ENCODE assay signal across 15 mouse cellular contexts in genomic region chr10:120066319-120066718, GRCm38 (mm10).
"Had no signal": no experiment of that assay in that cellular context is flagged by ENCODE, and none has a peak within 500 bp of the region (broad histone marks: within the 10 kb centered on the region; RNA-seq: fewer than 3 reads in every experiment).

No protein-coding gene starts in this region.

- DNase-seq: liver, postnatal 0 days; lung, adult 2 months; lung, postnatal 14 days; lung, postnatal 36 days; retina, postnatal 1 day; right cerebral cortex, adult 18-20 months; right cerebral cortex, postnatal 25 days; right cerebral cortex, postnatal 4 days; spleen, adult 18-20 months; thymus, adult 2 months; thymus, postnatal 25 days; thymus, postnatal 4 days had no signal

- ATAC-seq: liver, postnatal 0 days; lung, postnatal 0 days; midbrain, embryonic 13.5 days; midbrain, embryonic 15.5 days had no signal
